Mouse (Mus musculus): Measurements from ENCODE around the gene Olfr1392.

- TF ChIP-seq CTCF (IDR thresholded peaks at IDR 0.05; ENCODE audit: low read depth) (no peak), EP300 (IDR thresholded peaks at IDR 0.05; ENCODE audit: low read depth) (no peak)
Measured at GRCm38 (mm10) chr11:49267316-49267715, 17.8 kb upstream of the Olfr1392 start.

All from liver, embryonic 14.5 days (tissue).